Mouse (Mus musculus) cerebellum, adult 11-12 months (tissue): ENCODE results near the gene Gata3.
A peak's percentile ranks its signal among the peaks of the same experiment; 100 is the strongest.

ENCODE experiments used
- DNase-seq: peaks from one replicate; pipeline ENCODE4 v3.0.0; 2022

The Gata3 gene

GRCm38 (mm10) chr2:9885217-9885770 is 4.5 kb downstream of the Gata3 start:
- no peak for DNase-seq

- no peak for DNase-seq
Measured at GRCm38 (mm10) chr2:9884533-9885216, 5.2 kb downstream of the Gata3 start.

DNA sequence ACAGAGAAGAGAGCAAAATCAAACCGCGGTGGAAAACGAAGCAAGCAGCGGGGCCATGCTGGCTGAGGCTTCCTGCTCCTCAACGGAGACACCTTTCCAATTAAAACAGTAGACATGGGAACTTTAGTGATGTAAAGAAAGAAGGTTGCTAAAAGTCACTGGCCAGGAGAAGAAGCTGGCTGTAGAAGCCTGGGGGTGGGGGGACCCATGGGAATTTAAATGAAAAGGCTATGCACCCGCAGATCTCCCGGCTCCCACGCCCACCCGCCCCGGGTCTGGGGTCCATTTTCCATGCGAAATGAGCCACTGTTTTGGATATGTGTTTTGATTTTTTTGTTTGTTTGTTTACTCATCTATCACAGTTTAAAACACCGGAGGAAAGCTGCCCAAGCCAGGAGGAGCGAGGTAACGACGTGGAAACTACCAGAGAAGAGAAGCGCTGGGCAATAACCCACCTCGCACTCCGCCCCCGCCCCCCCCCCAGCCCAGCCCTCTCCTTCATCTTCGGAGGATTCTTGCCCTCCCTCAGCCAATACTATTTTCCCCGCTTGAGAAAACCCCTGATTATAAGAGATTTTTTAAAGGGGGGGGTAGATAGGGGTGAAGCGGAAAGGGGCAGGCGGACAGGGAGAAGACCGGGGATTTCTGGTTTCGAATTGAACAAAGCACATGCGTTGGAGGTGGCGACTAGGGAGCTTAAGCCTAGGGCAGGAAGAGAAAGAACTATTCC is 5.9 kb downstream of the Gata3 start:
- no peak for DNase-seq

- DNase-seq = no peak
Measured at GRCm38 (mm10) chr2:9882926-9883802, 6.7 kb downstream of the Gata3 start.

DNA sequence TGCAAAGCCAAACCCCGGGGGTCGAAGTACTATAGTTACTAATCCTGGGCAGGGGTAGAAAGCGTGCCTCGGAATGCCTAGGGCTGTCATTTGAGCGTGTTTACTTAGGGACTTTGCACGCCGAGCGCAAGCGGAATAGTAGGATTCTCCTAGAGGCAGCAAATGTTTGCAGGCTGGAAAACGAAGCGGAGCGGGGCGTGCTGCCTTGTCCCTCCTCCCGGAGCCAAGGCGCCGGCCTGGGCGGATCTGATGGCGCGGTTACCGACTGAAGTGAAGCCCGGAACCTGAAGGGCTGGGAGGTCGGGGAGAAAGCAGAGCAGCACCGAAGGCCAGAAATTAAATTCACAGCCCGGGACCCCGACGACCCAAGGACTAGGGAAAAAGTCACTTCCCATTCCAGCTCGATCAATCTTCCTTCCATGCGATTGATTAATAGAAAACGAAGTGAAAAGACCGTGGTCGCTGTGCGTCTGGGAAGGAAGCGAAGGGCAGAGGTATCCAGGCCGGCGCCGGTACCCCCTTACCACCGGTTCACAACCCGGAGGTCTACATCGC is 7.4 kb downstream of the Gata3 start:
- no peak for DNase-seq

DNA sequence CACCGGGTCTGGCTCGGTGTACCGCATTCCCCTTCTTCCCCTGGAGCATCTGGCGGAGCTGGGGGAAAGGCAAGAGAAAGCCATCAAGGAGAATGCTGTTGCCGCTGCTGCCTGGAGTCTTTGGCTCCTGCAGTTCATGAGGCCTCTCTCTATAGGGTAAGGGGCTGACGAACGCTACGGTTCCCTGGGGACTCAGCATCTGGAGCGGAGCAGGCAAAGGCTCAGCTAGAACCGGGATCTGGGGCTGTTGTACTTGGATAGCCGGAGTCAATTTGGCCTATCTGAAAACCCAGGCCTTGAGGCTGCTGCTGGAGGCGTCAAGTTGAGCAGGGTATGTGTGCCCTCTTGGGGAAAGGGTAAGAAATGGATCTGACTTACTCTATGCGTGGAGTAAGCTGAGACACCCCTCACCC is 8.2 kb downstream of the Gata3 start:
- DNase-seq = no peak

DNA sequence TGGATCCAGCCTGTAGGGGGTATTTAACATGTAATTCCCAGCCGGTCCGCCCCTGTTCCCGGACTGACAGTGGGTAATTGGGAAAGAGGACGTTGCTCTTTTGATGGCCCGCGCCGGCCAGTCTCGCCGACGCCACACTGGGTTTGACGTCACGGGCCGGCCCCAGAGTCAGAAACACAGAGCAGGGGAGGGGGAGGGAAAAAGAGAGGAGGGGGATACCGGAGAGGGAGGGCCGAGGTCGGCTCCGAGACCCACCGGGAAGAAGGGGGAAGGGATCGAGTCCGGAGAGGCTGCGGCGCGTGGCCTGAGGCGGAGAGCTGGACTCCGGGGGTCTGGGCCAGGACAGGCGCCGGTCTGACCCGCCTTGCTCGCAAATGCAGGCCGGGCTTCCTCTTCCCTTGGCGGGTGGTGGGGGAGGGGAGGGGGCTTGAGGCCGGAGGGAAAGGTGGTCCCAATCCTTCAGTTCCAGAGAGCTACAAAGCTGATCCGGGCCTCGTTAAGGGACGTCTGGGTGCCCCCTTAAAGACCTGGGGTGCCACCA is 8.7 kb downstream of the Gata3 start, which contains the start of gene 4930412O13Rik:
4930412O13Rik (plus strand) TSS at position 202 of the 541 bp plus-strand sequence.
- no peak for DNase-seq

DNA sequence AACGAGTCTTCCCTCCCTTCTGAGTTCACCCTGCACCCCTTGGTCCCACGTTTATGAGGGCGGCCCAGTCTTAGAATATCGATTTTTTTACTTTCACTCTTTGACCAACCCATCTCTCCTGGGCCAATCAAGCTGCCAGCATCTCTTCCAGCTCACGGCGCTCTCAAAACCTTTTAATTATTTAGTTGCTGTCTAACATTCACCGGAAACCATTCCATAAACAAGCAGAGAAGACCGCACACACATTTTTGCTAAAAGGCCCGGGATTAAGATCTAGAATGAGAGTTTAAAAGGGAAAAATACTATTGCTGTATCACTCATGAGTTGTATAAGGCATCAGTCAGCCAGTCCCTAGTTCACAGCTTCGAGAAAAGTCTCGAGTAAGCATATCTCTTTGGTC is 9.6 kb downstream of the Gata3 start:
- no peak for DNase-seq

GRCm38 (mm10) chr2:9879493-9879892 is 10.3 kb downstream of the Gata3 start:
- peak; percentile 23 for DNase-seq

DNA sequence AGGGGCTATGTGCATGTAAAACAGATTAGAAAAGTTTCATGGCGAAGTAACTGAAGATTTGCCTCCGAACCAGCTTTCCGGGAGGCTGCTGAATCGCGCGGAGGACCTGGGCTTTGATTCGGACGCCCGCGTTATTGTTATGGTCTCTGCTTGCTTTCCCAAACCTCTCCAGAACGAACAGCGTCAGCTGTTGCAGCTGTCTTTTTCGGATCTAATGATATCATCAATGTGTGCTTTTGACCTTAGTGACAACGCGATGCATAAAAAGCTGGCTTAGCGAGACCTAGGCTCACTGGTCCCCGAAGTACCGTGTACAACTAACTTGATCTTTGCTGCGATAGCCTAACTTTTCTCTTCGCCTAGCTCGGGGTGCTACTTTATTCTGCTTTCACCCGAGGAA is 10.7 kb downstream of the Gata3 start:
- DNase-seq = no peak

- DNase-seq = no peak
Measured at GRCm38 (mm10) chr2:9878564-9879081, 11.2 kb downstream of the Gata3 start.

DNA sequence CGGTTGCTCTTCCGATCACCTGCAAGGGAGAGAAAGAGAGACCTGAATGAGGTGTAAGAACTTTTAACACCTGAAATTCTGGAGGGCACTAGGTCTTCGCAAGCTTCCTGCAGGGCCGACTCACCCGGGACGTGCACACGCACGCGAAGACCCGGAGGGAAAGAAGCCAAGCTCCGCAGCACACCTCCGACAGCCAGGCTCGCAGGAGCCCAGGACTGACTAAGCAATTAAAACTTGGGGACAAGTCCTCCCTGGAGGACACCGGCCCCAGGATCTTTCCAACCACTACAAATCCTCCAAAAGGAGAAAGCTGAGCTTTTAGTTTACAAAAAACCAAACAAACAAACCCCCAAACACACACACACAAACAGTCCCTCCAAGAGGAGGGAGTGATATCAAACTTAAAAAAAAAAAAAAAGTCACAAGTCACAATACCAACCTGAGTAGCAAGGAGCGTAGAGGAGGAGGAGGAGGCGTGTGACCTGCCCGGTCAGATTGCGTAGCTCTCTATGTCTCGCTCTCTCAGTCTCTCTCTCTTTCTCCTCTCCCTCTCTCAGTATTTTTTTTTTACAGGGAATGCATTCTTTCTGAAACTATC is 11.8 kb downstream of the Gata3 start:
- DNase-seq = no peak

DNA sequence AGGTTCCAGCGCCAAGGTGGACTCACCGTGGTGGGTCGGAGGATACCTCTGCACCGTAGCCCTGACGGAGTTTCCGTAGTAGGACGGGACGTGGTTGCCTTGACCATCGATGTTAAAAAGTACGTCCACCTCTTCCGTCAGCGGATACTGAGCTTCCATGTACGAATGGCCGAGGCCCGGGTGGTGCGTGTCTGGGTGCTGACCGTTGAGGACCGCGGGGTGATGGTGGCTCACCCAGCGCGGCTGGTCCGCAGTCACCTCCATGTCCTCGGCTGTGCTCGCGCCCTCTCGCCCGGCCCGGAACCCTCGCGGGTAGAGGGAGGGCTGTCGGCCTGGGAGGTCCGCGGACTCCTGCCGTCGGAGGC is 12.5 kb downstream of the Gata3 start:
- no peak for DNase-seq

DNA sequence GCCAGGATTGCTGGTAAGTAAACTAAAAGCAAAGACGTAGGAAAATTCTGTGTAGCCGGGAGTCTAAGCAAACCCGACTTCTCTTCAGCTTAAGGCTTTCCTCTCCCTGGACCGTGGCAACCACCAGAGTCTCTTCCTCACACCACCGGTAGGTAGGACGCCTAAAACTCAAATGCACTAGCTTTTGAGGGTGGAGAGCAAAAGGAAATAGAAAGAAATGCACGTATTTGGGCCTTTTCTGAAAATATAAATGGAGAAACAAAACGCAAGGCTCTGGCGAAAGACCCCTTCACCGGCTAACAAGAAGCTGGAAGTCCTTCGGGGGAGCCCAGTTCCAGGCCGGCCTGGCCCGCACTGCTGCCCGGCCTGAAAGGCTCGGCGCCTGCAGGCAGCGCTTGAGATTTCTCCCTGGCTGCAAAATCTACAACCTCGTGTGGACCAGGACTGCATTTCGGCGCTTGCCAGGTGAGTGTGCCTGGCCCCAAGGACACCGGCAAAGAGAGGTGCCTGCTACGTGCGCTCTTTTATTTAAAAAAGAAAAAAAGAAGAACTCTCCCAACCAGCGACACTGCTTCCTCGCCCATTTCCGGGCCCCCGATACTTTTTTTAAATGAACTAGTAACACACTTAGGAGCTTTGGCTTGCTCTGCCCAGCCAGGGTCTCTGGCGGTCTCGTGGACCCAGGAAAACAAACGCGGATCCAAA is 13.1 kb downstream of the Gata3 start:
- DNase-seq = no peak

DNA sequence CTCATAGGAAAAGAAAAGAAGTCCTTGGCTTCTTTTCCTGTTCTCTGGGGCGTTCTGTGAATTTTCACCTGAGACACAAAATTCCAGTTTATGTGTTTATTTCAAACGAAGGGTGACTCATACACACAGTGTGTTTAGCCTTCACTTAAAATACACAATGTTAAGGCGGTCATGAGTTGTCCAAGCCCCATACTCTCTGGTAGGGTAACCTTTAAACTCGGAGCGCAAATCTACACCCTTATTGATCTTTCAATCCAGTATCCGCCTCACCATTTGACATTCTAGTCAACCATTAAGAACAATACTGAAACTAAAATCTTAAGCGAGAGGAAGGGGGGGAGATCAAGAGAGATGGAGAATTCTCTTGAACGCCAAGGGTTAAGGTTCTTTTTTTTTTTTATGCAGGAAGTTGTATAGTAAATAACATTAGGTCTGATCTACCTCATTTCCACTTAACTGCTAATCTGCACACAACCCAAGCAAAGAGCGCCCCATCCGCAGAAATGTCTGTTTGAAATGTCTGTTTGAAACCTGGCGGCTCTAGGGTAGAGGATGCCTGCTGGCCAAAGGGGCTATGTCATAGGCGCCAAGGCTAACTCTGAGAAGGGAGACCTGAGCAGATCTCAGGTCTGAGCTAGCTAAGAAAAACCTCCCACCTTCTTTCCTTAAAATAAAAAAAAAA is 14.0 kb downstream of the Gata3 start:
- DNase-seq = no peak

DNA sequence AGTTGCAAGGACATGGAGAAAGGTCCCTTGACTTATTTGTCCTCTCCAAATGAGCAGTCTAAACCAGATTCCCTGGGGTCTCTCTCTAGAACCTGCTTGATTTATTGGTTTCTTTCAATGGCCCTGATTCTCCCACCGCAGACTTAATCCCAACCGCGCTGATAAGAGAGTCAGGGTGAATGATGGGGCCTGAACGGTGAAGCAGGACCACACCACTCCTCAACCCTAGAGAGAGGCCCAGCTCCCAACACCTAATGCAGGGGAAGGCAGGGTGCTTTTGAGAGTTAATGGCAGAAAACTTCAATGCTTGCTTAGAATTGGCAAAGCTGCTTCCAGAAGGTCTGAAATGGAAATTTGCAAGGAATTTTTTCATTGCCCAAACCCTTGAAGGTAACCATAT is 14.6 kb downstream of the Gata3 start:
- no peak for DNase-seq

GRCm38 (mm10) chr2:9874467-9875219 is 15.2 kb downstream of the Gata3 start:
- DNase-seq = no peak

DNA sequence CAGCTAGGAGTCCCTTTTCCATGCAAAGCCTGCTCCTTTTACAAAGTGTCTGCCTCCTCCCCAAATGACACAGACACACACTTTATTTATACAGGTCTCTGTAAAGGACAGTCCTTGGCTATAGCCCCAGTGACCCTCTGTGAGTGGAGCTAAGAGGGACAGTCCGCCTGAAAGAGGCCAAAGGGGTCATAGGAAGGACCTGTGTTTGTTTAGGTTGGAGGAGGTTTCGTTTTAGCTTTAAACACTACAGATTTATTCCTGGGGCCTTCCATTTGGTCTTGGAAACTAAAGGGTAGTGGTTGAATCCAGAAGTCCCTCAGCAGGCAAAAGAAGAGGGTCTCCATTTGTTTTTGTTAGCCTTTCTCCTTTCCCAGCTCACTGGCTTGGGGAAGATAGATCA is 16.1 kb downstream of the Gata3 start:
- no peak for DNase-seq

- DNase-seq = no peak
Measured at GRCm38 (mm10) chr2:9872682-9873081, 17.2 kb downstream of the Gata3 start.

- DNase-seq = no peak
Measured at GRCm38 (mm10) chr2:9871798-9872197, 18.0 kb downstream of the Gata3 start.
